Mouse (Mus musculus) embryonic facial prominence, embryonic 10.5 days (tissue): ENCODE measurements around the gene Nudt22. TPM values are rescaled to one million over a fixed set of nuclear protein-coding genes. Genes with fewer than 3 reads are reported as not detected.

Experiments used
- DNase-seq: peaks from one replicate; pipeline ENCODE4 v3.0.0-alpha.2; 2017; ENCODE audit warnings: low spot score
- H3K27ac ChIP-seq: fragments of 300-500 bp; sonication (generic); replicated peaks from 2 replicates; pipeline ENCODE4 v1.5.1; 2016; ENCODE audit warnings: mild to moderate bottlenecking
- H3K27me3 ChIP-seq: fragments of 300-500 bp; sonication (generic); replicated peaks from 2 replicates; pipeline ENCODE4 v1.6.1; 2016; ENCODE audit warnings: low read depth, mild to moderate bottlenecking; ENCODE audit not compliant: poor library complexity, severe bottlenecking
- H3K36me3 ChIP-seq: fragments of 300-500 bp; sonication (generic); replicated peaks from 2 replicates; pipeline ENCODE4 v1.6.1; 2016; ENCODE audit warnings: mild to moderate bottlenecking, moderate library complexity
- H3K4me1 ChIP-seq: fragments of 300-500 bp; sonication (generic); 2 replicates; pipeline ENCODE4 v1.6.1; 2016
- H3K4me3 ChIP-seq: fragments of 300-500 bp; sonication (generic); 2 replicates; pipeline ENCODE4 v1.5.1; 2016; ENCODE audit warnings: mild to moderate bottlenecking, moderate library complexity
- H3K9me3 ChIP-seq: fragments of 300-500 bp; sonication (generic); 2 replicates; pipeline ENCODE4 v1.6.1; 2016; ENCODE audit warnings: mild to moderate bottlenecking
- WGBS: fragments of 180-500 bp; shearing (Covaris S2); methylation state at CpG from one replicate; pipeline ENCODE4 v1.1.7; 2016; 5-methylcytosine and 5-hydroxymethylcytosine counted together
- polyA plus RNA-seq: library from polyadenylated mRNA; unstranded; fragments of >200 nt; fragmentation: Nextera tagmentation; extraction: Ambion mirVana; gene quantifications from 2 replicates; pipeline ENCODE4 v1.2.1, GENCODE M21; 2016

Nudt22 gene
- polyA plus RNA-seq, 1 experiment from 2014 or later, result 20.1 TPM

DNA sequence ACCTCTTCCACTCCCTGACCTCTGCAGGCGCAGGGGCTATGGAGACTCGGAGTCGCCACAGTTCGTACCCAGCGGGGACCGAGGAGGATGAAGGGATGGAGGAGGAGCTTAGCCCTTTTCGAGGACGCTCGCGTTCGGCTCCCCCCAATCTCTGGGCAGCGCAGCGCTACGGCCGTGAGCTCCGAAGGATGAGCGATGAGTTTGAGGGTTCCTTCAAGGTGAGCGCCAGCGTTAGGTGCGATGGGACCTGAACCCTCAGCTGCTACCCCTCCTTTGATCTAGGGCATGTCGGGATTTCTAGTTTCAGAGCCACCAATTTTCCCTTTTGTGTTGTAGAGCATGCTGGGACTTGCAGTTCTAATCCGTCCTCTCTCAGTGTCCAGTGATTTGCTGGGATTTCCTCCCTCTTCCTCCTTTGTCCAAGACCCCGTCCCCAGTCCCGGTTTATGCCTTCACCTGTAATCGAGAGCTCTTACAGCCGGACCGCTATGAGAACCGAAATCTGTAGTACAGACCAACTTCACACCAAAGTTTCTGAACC lies 45.2 kb downstream of the Nudt22 start:
- H3K27ac ChIP-seq, result peak overlapping the region; percentile 93
- WGBS, result under 1% methylated on average over 28 of the region's 28 CpGs
- peaks cover 32% of the 10 kb centered on the region for H3K4me1 ChIP-seq
- no peaks in the 10 kb centered on the region for H3K9me3 ChIP-seq
- H3K4me3 ChIP-seq, result peak overlapping the region; percentile 70
- peaks cover 36% of the 10 kb centered on the region for H3K36me3 ChIP-seq
- no peaks in the 10 kb centered on the region for H3K27me3 ChIP-seq
- peak; percentile 75 for DNase-seq

DNA sequence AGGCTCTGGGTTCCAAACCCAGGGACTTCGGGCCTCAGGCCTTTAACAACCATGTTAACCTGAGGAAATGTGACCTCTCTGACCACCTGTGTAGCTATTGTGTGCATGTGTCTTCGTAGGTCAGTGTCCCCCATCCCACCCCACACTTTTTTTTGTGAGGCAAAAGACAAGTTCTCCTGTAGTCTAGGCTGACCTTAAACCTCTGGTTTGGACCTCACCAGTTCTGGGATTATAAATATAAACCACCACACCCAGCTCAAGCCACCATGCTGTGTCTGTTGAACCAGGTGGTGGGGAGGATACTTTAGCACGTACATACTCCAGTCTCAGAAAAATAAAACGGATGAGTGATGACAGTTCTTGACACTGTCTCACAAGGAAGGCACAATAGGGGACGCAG lies 46.0 kb downstream of the Nudt22 start:
- Histone ChIP-seq H3K9me3 (no peaks in the 10 kb centered on the region), H3K27ac (peak overlapping the region; percentile 93), H3K27me3 (no peaks in the 10 kb centered on the region), H3K4me3 (peak overlapping the region; percentile 70), H3K4me1 (peaks cover 32% of the 10 kb centered on the region), H3K36me3 (peaks cover 36% of the 10 kb centered on the region)
- DNase-seq, result no peak
- WGBS, result 65% methylated on average over 5 of the region's 5 CpGs

DNA sequence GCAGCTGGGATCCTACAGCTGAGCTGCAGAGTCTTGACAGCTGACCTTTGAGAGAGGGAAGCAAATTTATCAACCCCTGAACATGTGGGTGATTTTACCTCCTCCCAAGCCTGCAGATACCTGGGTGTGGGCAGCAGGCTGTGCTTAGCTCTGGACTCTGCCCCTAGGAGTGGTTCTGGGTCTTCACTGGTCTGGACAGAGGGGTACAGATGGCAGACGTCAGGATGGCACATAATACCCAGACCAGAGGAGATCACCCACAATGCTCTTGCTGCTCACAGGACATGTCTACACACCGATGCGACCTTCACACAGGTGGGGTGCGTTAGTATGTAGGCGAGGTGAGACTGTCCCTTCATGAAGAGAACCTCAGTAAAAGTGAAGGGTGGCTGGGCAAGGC lies 46.4 kb downstream of the Nudt22 start:
- H3K4me1 ChIP-seq, result peaks cover 32% of the 10 kb centered on the region
- no peaks in the 10 kb centered on the region for H3K9me3 ChIP-seq
- H3K4me3 ChIP-seq, result peak overlapping the region; percentile 70
- H3K27ac ChIP-seq, result peak overlapping the region; percentile 93
- DNase-seq, result no peak
- H3K27me3 ChIP-seq, result no peaks in the 10 kb centered on the region
- peaks cover 35% of the 10 kb centered on the region for H3K36me3 ChIP-seq
- 92% methylated on average over 5 of the region's 5 CpGs for WGBS

DNA sequence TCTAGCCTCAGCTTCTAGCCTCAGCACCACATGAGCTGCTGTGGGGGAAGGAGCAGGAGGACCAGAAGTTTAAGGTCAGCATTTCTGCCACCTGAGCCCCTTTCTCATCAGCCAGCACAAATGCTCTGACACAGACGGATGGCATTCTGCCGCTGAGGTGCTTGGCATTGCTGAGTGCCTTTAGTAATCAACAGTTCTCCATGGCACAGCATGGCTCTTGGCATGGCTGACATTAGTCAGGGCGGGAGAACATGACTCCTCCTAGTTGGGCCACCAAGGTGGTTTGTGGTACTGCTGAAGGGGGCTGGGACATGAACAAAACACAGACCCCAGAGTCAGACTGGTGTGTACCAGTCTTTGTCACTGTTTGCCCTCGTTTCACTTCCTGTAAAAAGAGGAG lies 47.7 kb downstream of the Nudt22 start:
- 83% methylated on average over 4 of the region's 4 CpGs for WGBS
- Histone ChIP-seq H3K4me1 (peaks cover 32% of the 10 kb centered on the region), H3K9me3 (no peaks in the 10 kb centered on the region), H3K27ac (no peak overlapping the region), H3K27me3 (no peaks in the 10 kb centered on the region), H3K4me3 (no peak overlapping the region), H3K36me3 (peaks cover 24% of the 10 kb centered on the region)
- DNase-seq, result no peak

DNA sequence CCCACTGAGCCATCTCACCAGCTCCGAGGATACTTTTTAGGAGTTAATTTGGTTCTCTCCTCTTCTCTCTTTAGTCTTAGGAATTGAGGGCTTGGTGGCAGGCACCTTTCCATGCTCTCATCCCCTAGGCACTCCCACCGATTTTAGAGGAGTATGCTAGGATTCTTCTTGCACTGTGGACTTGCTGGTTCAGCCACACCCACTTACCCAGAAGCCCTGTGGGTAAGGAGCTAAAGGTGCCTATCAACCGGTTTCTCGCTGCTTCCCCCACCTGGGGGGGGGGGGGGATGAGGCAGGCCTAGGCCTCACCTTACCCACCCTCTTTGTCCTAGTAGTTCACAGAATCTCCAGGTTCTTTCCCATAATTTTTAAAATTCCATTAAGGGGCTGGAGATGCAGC lies 48.2 kb downstream of the Nudt22 start:
- Histone ChIP-seq H3K27ac (no peak overlapping the region), H3K27me3 (no peaks in the 10 kb centered on the region), H3K4me3 (no peak overlapping the region), H3K36me3 (peaks cover 24% of the 10 kb centered on the region), H3K9me3 (no peaks in the 10 kb centered on the region), H3K4me1 (peaks cover 32% of the 10 kb centered on the region)
- WGBS, result 50% methylated on average over 4 of the region's 4 CpGs
- no peak for DNase-seq

DNA sequence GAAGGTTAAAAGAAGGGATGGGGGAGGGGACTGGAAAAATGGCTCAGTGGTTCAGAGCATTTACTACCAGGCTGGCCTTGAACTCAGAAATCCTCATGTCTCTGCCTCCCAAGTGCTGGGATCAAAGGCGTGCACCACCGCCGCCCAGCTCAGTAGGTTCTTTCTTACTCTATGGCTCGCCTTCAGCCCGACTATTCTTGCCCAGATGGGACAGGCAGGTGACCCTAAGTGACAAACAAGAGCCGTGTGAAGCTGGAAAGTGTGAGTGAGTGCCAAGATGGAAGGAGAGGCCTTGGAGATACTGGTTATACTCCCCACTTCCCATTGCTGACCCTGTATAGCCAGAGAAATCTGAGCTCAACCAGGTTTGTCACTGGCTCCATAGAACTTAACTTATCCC lies 52.2 kb downstream of the Nudt22 start:
- H3K36me3 ChIP-seq, result peaks cover 16% of the 10 kb centered on the region
- peaks cover 33% of the 10 kb centered on the region for H3K4me1 ChIP-seq
- no peak for DNase-seq
- no peaks in the 10 kb centered on the region for H3K9me3 ChIP-seq
- WGBS, result 91% methylated on average over 6 of the region's 6 CpGs
- H3K4me3 ChIP-seq, result no peak overlapping the region
- H3K27ac ChIP-seq, result no peak overlapping the region
- peaks cover 12% of the 10 kb centered on the region; the same call in 1 of the 2 replicates for H3K27me3 ChIP-seq

Other genes with a start within 250 kb of the Nudt22 start
- gene Rps6ka4, start 155.5 kb downstream of the Nudt22 start, polyA plus RNA-seq, result 5.3 and 7.0 TPM in 2 replicates
- 0.62 and 0.67 TPM in 2 replicates for gene Ccdc88b, start 137.9 kb downstream of the Nudt22 start, polyA plus RNA-seq
- gene Trmt112, start 86.4 kb downstream of the Nudt22 start, polyA plus RNA-seq, result 150 and 168 TPM in 2 replicates
- 137 and 140 TPM in 2 replicates for gene Prdx5, start 86.0 kb downstream of the Nudt22 start, polyA plus RNA-seq
- 7.9 and 8.9 TPM in 2 replicates for gene Esrra, start 74.3 kb downstream of the Nudt22 start, polyA plus RNA-seq
- 0.68 and 0.74 TPM in 2 replicates for gene Catsperz, start 70.7 kb downstream of the Nudt22 start, polyA plus RNA-seq
- gene Kcnk4, start 61.6 kb downstream of the Nudt22 start, polyA plus RNA-seq, result 0.23 TPM in 1 of 2 replicates, not detected in the other
- 53.4 and 55.1 TPM in 2 replicates for gene Bad, start 54.3 kb downstream of the Nudt22 start, polyA plus RNA-seq
- 26.9 and 27.5 TPM in 2 replicates for gene Gpr137, start 53.6 kb downstream of the Nudt22 start, polyA plus RNA-seq
- gene Ppp1r14b, start 21.1 kb downstream of the Nudt22 start, polyA plus RNA-seq, result 217 and 235 TPM in 2 replicates
- 32.8 and 37.0 TPM in 2 replicates for gene Plcb3, start 19.6 kb downstream of the Nudt22 start, polyA plus RNA-seq
- gene Fkbp2, start 15.6 kb downstream of the Nudt22 start, polyA plus RNA-seq, result 100.0 and 101 TPM in 2 replicates
- gene Vegfb, start 8.5 kb downstream of the Nudt22 start, polyA plus RNA-seq, result 36.0 and 36.9 TPM in 2 replicates
- gene Dnajc4, start 3.5 kb downstream of the Nudt22 start, polyA plus RNA-seq, result 18.1 and 18.2 TPM in 2 replicates
- 8.3 and 8.8 TPM in 2 replicates for gene Trpt1, start within 50 bp of the Nudt22 start, polyA plus RNA-seq
- gene Fermt3, start 23.4 kb upstream of the Nudt22 start, polyA plus RNA-seq, result 7.1 and 8.0 TPM in 2 replicates
- gene Stip1, start 43.9 kb upstream of the Nudt22 start, polyA plus RNA-seq, result 453 and 489 TPM in 2 replicates
- 5.0 and 5.4 TPM in 2 replicates for gene Macrod1, start 60.7 kb upstream of the Nudt22 start, polyA plus RNA-seq
- gene Flrt1, start 109.6 kb upstream of the Nudt22 start, polyA plus RNA-seq, result 2.5 and 2.9 TPM in 2 replicates
- gene Otub1, start 210.2 kb upstream of the Nudt22 start, polyA plus RNA-seq, result 275 and 276 TPM in 2 replicates
- gene Cox8a, start 221.5 kb upstream of the Nudt22 start, polyA plus RNA-seq, result 867 and 877 TPM in 2 replicates
- 93.2 and 94.4 TPM in 2 replicates for gene Naa40, start 245.1 kb upstream of the Nudt22 start, polyA plus RNA-seq